In genomic region chr6:122310187-122310820, GRCm38 (mm10) we compare ENCODE assay signal across 8 mouse cellular contexts. TPM values are rescaled to one million over a fixed set of nuclear protein-coding genes. Genes with fewer than 3 reads are reported as not detected.
DNase-seq lines count a peak whose midpoint lies in the region; ATAC-seq and TF ChIP-seq lines count a peak whose summit lies in the region.

No protein-coding gene starts in this region.

- H3K4me2 ChIP-seq in heart, embryonic 13.5 days = peak overlapping the region; percentile 95
- H3K4me2 ChIP-seq in hindbrain, embryonic 13.5 days = peak overlapping the region; percentile 72

- no peak for TF ChIP-seq POLR2A in heart, adult 2 months (IDR thresholded peaks at IDR 0.05; ENCODE audit: insufficient read depth, low read depth, low read length)
- no peak for TF ChIP-seq POLR2A in MEL (IDR thresholded peaks at IDR 0.05; ENCODE audit: control insufficient read depth in 1 of 2, insufficient read depth in 1 of 2, low read depth in 1 of 2, low read length in 2 of 2, poor library complexity in 1 of 2)

- no peak for TF ChIP-seq RAD21 in MEL (IDR thresholded peaks at IDR 0.05; ENCODE audit: low read depth, low read length)

- no peak for DNase-seq in heart, adult 2 months
- no peak for DNase-seq in MEL (ENCODE audit: low read depth, low spot score)
- DNase-seq in midbrain, embryonic 10.5 days (ENCODE audit: low spot score) = no peak
- DNase-seq in left cerebral cortex, postnatal 4 days = no peak
- no peak for DNase-seq in layer of hippocampus, postnatal 14 days (ENCODE audit: low spot score in 2 of 2)

- no peaks in the 10 kb centered on the region for H3K79me2 ChIP-seq in heart, adult 2 months (replicated peaks; ENCODE audit: control insufficient read depth, insufficient read depth, low read length)
- H3K79me2 ChIP-seq in MEL (ENCODE audit: control insufficient read depth, insufficient read depth, low read length, poor library complexity) = peaks cover 30% of the 10 kb centered on the region

- H3K36me3 ChIP-seq in heart, embryonic 13.5 days = peaks cover 36% of the 10 kb centered on the region
- H3K36me3 ChIP-seq in heart, adult 2 months (ENCODE audit: control insufficient read depth, insufficient read depth, low read length) = peaks cover 7% of the 10 kb centered on the region
- peaks cover 21 to 25% of the 10 kb centered on the region in 2 experiments for H3K36me3 ChIP-seq in MEL (ENCODE audit: control insufficient read depth in 1 of 2, insufficient read depth in 2 of 2, low read length in 2 of 2)
- peaks cover 25% of the 10 kb centered on the region for H3K36me3 ChIP-seq in hindbrain, embryonic 13.5 days
- peaks cover 33% of the 10 kb centered on the region for H3K36me3 ChIP-seq in midbrain, embryonic 10.5 days

- no peak for TF ChIP-seq EP300 in heart, adult 2 months (IDR thresholded peaks at IDR 0.05; ENCODE audit: insufficient read depth, low read depth, low read length)
- no peak for TF ChIP-seq EP300 in MEL (IDR thresholded peaks at IDR 0.05; ENCODE audit: low read depth in 1 of 2, low read length in 2 of 2)

- 0 out of 2 replicates have a peak overlapping the region, but pooled peaks have one; percentile 79 for H3K27ac ChIP-seq in heart, embryonic 13.5 days (replicated peaks)
- no peak overlapping the region for H3K27ac ChIP-seq in heart, adult 2 months
- no peak overlapping the region for H3K27ac ChIP-seq in MEL (ENCODE audit: control insufficient read depth, low read depth, low read length)
- H3K27ac ChIP-seq in hindbrain, embryonic 13.5 days = no peak overlapping the region
- H3K27ac ChIP-seq in midbrain, embryonic 10.5 days (replicated peaks) = no peak overlapping the region

- no peaks in the 10 kb centered on the region for H3K27me3 ChIP-seq in heart, embryonic 13.5 days (replicated peaks)
- H3K27me3 ChIP-seq in heart, adult 2 months (ENCODE audit: control insufficient read depth, insufficient read depth, low read length) = no peaks in the 10 kb centered on the region
- no peaks in the 10 kb centered on the region for H3K27me3 ChIP-seq in MEL (ENCODE audit: control insufficient read depth in 1 of 2, insufficient read depth in 2 of 2, low read length in 2 of 2)
- H3K27me3 ChIP-seq in hindbrain, embryonic 13.5 days = no peaks in the 10 kb centered on the region
- no peaks in the 10 kb centered on the region for H3K27me3 ChIP-seq in midbrain, embryonic 10.5 days (ENCODE audit: low read depth, poor library complexity, severe bottlenecking)

- TF ChIP-seq CTCF in heart, adult 2 months (IDR thresholded peaks at IDR 0.05) = no peak
- no peak for TF ChIP-seq CTCF in MEL (IDR thresholded peaks at IDR 0.05 in 2 of 3, conservative IDR thresholded peaks at IDR 0.05 in 1 of 3; ENCODE audit: control insufficient read depth in 1 of 3, insufficient read depth in 1 of 3, low read depth in 2 of 3, low read length in 3 of 3, poor library complexity in 1 of 3, severe bottlenecking in 1 of 3)

- intact Hi-C loops in heart, adult 2 months (cut with DNase I) = no loop called here
- intact Hi-C loops in left cerebral cortex, postnatal 4 days (cut with DNase I) = no loop called here

- peaks cover 20% of the 10 kb centered on the region for H3K4me1 ChIP-seq in heart, embryonic 13.5 days
- H3K4me1 ChIP-seq in heart, adult 2 months (ENCODE audit: control insufficient read depth, insufficient read depth, low read length) = no peaks in the 10 kb centered on the region; the same call in 1 of the 2 replicates
- peaks cover 4 to 13% of the 10 kb centered on the region in 2 experiments; a peak in 2 of 4 replicates for H3K4me1 ChIP-seq in MEL (ENCODE audit: control insufficient read depth in 1 of 2, insufficient read depth in 2 of 2, low read length in 2 of 2)
- H3K4me1 ChIP-seq in hindbrain, embryonic 13.5 days (replicated peaks) = peaks cover 21% of the 10 kb centered on the region
- H3K4me1 ChIP-seq in midbrain, embryonic 10.5 days = peaks cover 23% of the 10 kb centered on the region

- H3K9ac ChIP-seq in heart, embryonic 13.5 days = peak overlapping the region; percentile 93
- no peak overlapping the region for H3K9ac ChIP-seq in heart, adult 2 months (ENCODE audit: low read depth, low read length)
- peak overlapping the region; percentile 93 for H3K9ac ChIP-seq in MEL (ENCODE audit: control insufficient read depth, low read depth, low read length, poor library complexity, severe bottlenecking)
- peak overlapping the region; percentile 80 for H3K9ac ChIP-seq in hindbrain, embryonic 13.5 days

- H3K9me3 ChIP-seq in heart, embryonic 13.5 days = no peaks in the 10 kb centered on the region
- H3K9me3 ChIP-seq in MEL (replicated peaks; ENCODE audit: insufficient read depth, low read length) = no peaks in the 10 kb centered on the region
- no peaks in the 10 kb centered on the region for H3K9me3 ChIP-seq in hindbrain, embryonic 13.5 days
- H3K9me3 ChIP-seq in midbrain, embryonic 10.5 days (replicated peaks) = no peaks in the 10 kb centered on the region

- peak overlapping the region; percentile 90 for H3K4me3 ChIP-seq in heart, embryonic 13.5 days
- no peak overlapping the region for H3K4me3 ChIP-seq in heart, adult 2 months
- H3K4me3 ChIP-seq in MEL (ENCODE audit: control insufficient read depth in 1 of 2, insufficient read depth in 1 of 2, low read depth in 2 of 2, low read length in 2 of 2) = peak overlapping the region; percentile 79 to 89
- H3K4me3 ChIP-seq in hindbrain, embryonic 13.5 days = peak overlapping the region; percentile 63; the same call in 1 of the 2 replicates
- H3K4me3 ChIP-seq in midbrain, embryonic 10.5 days = peak overlapping the region; percentile 81

- ATAC-seq in heart, embryonic 13.5 days (ENCODE audit: extremely low read depth, insufficient number of reproducible peaks, low FRiP score, low TSS enrichment) = no peak
- ATAC-seq in hindbrain, embryonic 13.5 days (ENCODE audit: low FRiP score) = no peak
- ATAC-seq in cerebellum, adult (ENCODE audit: insufficient number of reproducible peaks, low FRiP score, low TSS enrichment) = no peak

- WGBS in heart, embryonic 13.5 days = 68% methylated on average over 5 of the region's 5 CpGs
- WGBS in heart, adult 2 months = 38% methylated on average over 5 of the region's 5 CpGs
- WGBS in hindbrain, embryonic 13.5 days = 74% methylated on average over 5 of the region's 5 CpGs
- WGBS in midbrain, embryonic 10.5 days = 79% methylated on average over 5 of the region's 5 CpGs

TF ChIP-seq in MEL, 35 proteins besides CTCF, POLR2A, EP300 and RAD21:
- no peak for TF ChIP-seq TBP (IDR thresholded peaks at IDR 0.05; ENCODE audit: low read depth, low read length)
- no peak for TF ChIP-seq CHD2 (IDR thresholded peaks at IDR 0.05; ENCODE audit: low read length)
- TF ChIP-seq UBTF (IDR thresholded peaks at IDR 0.05; ENCODE audit: borderline replicate concordance, insufficient read depth, low read depth, low read length) = no peak
- TF ChIP-seq NELFE (IDR thresholded peaks at IDR 0.05; ENCODE audit: low read depth, low read length) = no peak
- TF ChIP-seq HCFC1 (IDR thresholded peaks at IDR 0.05; ENCODE audit: low read depth, low read length) = no peak
- TF ChIP-seq ZC3H11A (IDR thresholded peaks at IDR 0.05; ENCODE audit: low read depth, low read length) = no peak
- no peak for TF ChIP-seq USF2 (IDR thresholded peaks at IDR 0.05; ENCODE audit: borderline replicate concordance in 1 of 2, insufficient read depth in 1 of 2, low read depth in 1 of 2, low read length in 2 of 2)
- no peak for TF ChIP-seq MAFK (IDR thresholded peaks at IDR 0.05; ENCODE audit: borderline replicate concordance, low read depth, low read length)
- no peak for TF ChIP-seq TAL1 (IDR thresholded peaks at IDR 0.05; ENCODE audit: low read length)
- TF ChIP-seq SIN3A (IDR thresholded peaks at IDR 0.05; ENCODE audit: low read length) = no peak
- no peak for TF ChIP-seq JUND (IDR thresholded peaks at IDR 0.05; ENCODE audit: low read depth, low read length)

RNA-seq across cellular contexts. Expression of gene M6pr, which starts 1.8 kb away (rescaled TPM):
- polyA plus RNA-seq in heart, embryonic 13.5 days (2015; fragmentation: Nextera tagmentation; extraction: Ambion mirVana) = 71.1 and 76.3 TPM in 2 replicates
- total RNA-seq in heart, adult 2 months (2021) = 10 to 100 TPM; 39.8 to 43.2 TPM
- 27.6 and 49.3 TPM in 2 replicates for polyA plus RNA-seq in heart, adult 2 months (2012; rRNA removed)
- total RNA-seq in MEL (2012; rRNA removed) = 158 and 186 TPM in 2 replicates
- polyA plus RNA-seq in MEL (2012; ENCODE audit: insufficient read depth in 1 of 2, insufficient read length in 2 of 2, low read depth in 1 of 2, low replicate concordance in 2 of 2, missing spikeins in 1 of 2) = 100 to 1,000 TPM in 1 of 2 experiments, not detected in 1; 183 TPM
- polyA plus RNA-seq in hindbrain, embryonic 13.5 days (2015; fragmentation: Nextera tagmentation; extraction: Ambion mirVana) = 58.2 and 60.1 TPM in 2 replicates
- 94.6 and 95.1 TPM in 2 replicates for polyA plus RNA-seq in midbrain, embryonic 10.5 days (2016; fragmentation: Nextera tagmentation; extraction: Ambion mirVana)
- total RNA-seq in left cerebral cortex, postnatal 4 days (2021) = 10 to 100 TPM; 35.2 to 38.2 TPM
- 10 to 100 TPM; 55.3 to 57.5 TPM for total RNA-seq in layer of hippocampus, postnatal 14 days (2021)

RNA-seq across cellular contexts. Expression of gene Klrg1, which starts 27.6 kb away (rescaled TPM):
- not detected in 2 replicates for polyA plus RNA-seq in heart, embryonic 13.5 days (2015; fragmentation: Nextera tagmentation; extraction: Ambion mirVana)
- total RNA-seq in heart, adult 2 months (2021) = not detected
- 0.31 TPM in 1 of 2 replicates, not detected in the other for polyA plus RNA-seq in heart, adult 2 months (2012; rRNA removed)
- 0.88 and 1.0 TPM in 2 replicates for total RNA-seq in MEL (2012; rRNA removed)
- polyA plus RNA-seq in MEL (2012; ENCODE audit: insufficient read depth in 1 of 2, insufficient read length in 2 of 2, low read depth in 1 of 2, low replicate concordance in 2 of 2, missing spikeins in 1 of 2) = under 1 TPM in 1 of 2 experiments, not detected in 1; 0.28 TPM
- 0.69 and 0.76 TPM in 2 replicates for polyA plus RNA-seq in hindbrain, embryonic 13.5 days (2015; fragmentation: Nextera tagmentation; extraction: Ambion mirVana)
- polyA plus RNA-seq in midbrain, embryonic 10.5 days (2016; fragmentation: Nextera tagmentation; extraction: Ambion mirVana) = 0.19 TPM in 1 of 2 replicates, not detected in the other
- under 1 TPM in 1 of 2 experiments, not detected in 1; 0.66 TPM for total RNA-seq in left cerebral cortex, postnatal 4 days (2021)
- total RNA-seq in layer of hippocampus, postnatal 14 days (2021) = under 1 TPM; 0.26 to 0.39 TPM

RNA-seq across cellular contexts. Expression of gene Phc1, which starts 30.1 kb away (rescaled TPM):
- polyA plus RNA-seq in heart, embryonic 13.5 days (2015; fragmentation: Nextera tagmentation; extraction: Ambion mirVana) = 9.7 and 12.1 TPM in 2 replicates
- 10 to 100 TPM; 17.3 to 22.2 TPM for total RNA-seq in heart, adult 2 months (2021)
- 11.9 and 13.4 TPM in 2 replicates for polyA plus RNA-seq in heart, adult 2 months (2012; rRNA removed)
- 4.6 and 7.6 TPM in 2 replicates for total RNA-seq in MEL (2012; rRNA removed)
- polyA plus RNA-seq in MEL (2012; ENCODE audit: insufficient read depth in 1 of 2, insufficient read length in 2 of 2, low read depth in 1 of 2, low replicate concordance in 2 of 2, missing spikeins in 1 of 2) = 10 to 100 TPM in 1 of 2 experiments, not detected in 1; 35.9 TPM
- 32.9 and 35.5 TPM in 2 replicates for polyA plus RNA-seq in hindbrain, embryonic 13.5 days (2015; fragmentation: Nextera tagmentation; extraction: Ambion mirVana)
- 26.6 and 29.3 TPM in 2 replicates for polyA plus RNA-seq in midbrain, embryonic 10.5 days (2016; fragmentation: Nextera tagmentation; extraction: Ambion mirVana)
- total RNA-seq in left cerebral cortex, postnatal 4 days (2021) = 100 to 1,000 TPM; 107 to 111 TPM
- 10 to 100 TPM; 61.8 to 64.9 TPM for total RNA-seq in layer of hippocampus, postnatal 14 days (2021)
